Mouse (Mus musculus) layer of hippocampus, adult 11-12 months (tissue): ENCODE results near the gene Gm17334.

Source experiments
- DNase-seq: peaks from one replicate; pipeline ENCODE4 v3.0.0; 2022; ENCODE audit warnings: low spot score

Gene Gm17334

DNA sequence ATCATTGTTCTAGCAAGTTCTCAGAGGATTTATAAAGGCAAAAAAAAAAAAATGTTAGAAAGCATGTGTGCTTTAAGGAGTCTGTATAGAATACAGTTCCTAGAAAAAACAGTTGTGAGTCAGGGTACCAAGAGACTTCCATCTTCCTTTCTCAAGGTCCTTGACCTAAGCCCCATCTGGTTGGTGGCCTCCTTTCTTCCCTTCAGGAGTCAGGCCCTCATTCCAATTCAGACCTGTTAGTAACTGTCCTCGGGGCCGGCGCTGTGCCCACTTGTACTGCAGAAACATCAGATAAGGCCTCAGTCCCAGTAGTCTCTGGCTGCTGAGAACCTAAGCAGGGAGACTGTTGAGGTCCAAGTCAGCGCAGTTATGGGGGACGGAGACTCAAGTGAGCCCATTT lies at the start of gene Gm17334:
Gene Gm17334 (minus strand): TSS at position 101 of the 400 bp plus-strand sequence.
- no peak for DNase-seq

DNA sequence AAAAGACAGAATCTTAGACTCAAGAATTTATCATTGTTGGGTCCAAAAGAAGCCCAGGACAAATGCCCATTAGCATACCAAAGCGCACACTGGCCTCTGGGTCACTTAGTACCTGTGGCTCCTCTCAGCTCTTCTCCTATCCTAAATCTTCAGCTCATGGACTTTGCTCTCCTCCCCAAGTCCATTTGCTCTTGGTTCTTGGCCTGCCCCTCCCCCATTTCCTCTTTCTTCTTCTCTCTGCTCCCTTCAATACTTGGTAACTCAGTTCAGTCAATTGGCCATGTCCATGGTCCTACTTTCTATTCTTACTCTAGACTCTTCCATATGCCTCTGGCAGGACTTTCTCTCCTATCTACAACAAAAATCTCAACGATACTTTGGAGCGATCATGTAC lies 49.0 kb upstream of the Gm17334 start:
- no peak for DNase-seq

- DNase-seq: no peak
These were observed 48.4 kb upstream of the Gm17334 start for GRCm38 (mm10) chr11:53821230-53821944.

DNA sequence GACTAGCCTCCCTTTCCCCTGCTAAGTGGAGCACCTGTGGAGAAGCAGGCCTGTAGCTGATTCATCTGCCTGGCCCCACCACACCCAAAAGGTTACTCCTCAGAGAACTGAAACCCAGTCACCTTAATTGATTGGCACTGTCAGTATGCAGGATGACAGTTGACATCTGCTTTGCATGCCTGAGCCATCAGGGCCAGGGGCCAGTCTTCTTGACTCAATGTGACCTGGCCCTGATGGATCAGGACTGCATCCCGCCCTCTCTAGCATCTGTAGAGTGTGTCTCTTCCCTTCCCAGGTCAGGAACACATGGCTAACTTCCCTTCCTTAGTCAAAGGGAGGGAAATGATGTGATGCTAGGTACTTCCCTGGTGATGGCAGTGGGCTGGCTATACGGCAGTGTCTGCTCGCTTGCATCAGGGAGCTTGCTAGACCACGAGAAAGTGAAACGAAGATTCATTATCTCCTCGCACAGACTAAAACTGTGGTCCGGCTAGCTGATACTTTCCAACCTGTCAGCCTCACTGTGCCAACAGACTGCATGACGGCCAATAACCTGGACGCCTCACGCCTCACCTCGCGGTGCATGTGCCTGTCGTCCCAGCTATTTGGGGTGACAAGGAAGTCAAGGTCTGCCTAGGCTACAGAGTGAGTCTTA lies 47.7 kb upstream of the Gm17334 start:
- DNase-seq: no peak

DNA sequence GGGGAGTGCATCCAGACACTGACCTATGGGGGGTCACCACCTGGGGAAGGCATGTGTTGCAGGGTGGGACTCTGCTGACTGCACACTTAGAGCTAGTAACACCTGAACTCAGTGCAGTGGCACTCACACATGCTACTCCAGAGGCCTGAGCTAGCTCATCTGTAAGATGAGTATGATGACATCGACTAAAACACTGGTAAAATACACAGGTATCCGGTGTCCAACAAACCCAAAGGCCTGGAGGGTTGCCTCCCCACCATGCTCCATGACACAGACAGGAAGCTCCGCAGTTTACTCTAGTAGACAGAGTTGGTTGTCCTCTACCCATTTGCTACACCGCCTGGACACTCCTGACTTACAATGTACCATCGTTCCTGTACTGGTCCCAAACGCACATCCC lies 46.5 kb upstream of the Gm17334 start:
- DNase-seq: no peak

DNA sequence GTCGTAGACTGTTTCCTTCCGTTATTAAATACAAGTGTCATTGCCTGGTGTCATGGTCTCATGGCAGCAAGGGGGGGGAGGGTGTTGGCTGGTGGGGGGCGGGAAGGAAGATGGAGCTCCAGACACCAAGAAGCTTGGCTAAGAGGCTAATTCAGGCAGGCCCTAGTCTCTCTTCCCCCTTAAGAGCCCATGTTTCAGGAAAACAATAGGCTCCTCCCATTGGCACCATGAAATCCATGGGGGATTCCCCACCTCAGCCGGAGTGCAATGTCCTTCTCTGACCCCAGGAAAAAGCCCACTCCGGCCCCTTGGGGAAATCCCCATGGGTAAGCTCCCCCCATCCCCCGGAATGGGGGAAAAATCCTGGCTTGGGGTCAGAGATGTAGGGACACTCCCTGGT lies 45.8 kb upstream of the Gm17334 start:
- DNase-seq: no peak

DNA sequence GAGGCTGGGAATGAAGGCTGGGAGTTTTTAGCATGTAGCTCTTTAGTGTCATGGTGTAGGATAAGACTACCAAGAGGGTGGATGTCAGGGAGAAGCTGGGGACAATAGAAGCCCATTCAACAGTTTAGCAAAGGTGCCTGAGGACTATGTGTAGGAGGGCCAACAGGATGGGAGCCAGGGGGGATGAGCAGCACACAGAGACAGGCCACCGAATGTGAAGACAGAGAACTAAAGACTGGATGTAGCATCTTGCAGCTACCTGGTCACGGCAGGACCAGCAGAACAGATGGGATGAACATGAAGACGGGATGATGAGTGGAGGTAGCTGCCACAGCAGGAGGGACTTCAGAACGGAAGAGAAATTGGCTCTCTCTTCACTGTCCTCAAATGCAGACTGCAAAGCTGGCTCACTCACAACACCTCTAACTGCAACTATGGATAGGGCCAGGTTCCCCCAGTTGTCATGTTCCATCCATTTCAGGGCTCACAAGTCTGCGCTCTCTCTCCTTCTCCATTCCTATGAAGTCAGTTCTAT lies 43.9 kb upstream of the Gm17334 start:
- DNase-seq: no peak

DNA sequence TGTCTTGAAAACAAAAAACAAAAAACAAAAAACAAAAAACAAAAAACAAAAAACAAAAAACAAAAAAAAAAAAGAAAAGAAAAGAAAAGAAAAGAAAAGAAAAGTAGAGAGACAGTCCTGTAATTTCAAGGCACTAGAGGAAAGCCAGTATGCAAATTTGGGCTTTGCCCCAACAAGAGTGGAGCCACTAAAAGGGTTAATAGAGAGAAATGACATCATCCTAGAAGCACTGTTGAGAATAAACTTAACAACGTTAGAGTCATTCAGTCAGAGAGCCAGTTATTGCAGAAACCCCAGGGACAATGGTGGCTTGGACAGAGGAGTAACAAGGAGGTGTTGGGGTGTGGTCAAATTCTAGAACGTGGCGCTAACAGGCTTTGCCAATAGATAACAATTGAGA lies 41.8 kb upstream of the Gm17334 start:
- no peak for DNase-seq

DNA sequence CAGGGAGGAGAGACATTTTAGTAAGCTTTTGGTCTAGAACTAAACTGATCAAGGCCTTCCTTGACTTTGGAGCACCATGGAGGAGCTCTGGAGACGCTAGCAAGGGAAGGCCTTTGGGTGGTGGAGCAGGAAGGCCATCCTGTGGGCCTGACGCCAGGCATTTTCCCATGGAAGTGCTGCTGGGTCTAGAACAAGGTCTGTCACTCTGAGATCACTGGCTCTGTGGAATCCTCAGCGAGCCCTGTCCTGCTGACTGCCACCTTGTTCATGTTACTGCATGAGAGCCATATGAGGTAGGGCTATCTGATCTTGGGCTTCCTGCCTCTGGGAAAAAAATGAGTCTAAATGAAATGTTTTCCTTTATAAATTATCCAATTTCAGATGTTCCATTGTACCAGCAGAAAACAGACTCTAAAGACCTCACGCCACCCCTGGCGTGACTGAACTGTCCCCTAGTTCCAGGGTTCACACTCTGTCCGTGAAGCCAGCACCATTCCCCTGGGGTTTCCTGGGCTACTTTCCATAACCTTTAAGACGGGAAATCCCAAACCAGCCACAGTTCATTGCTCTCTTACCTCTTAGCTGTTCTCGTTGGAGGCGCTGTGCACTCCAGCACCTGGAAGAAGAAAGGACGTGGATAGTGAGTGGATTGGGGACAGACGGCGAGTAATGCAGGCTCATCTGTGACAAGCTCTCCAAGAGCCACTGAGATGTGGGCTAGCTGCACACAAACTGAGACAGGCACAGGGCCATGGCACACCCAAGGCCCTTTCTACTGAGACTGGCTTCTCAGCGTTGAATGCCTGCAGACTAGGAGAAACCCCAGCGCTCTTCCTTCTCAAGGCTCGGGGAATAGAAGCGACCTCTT lies 40.2 kb upstream of the Gm17334 start:
- DNase-seq: no peak

DNA sequence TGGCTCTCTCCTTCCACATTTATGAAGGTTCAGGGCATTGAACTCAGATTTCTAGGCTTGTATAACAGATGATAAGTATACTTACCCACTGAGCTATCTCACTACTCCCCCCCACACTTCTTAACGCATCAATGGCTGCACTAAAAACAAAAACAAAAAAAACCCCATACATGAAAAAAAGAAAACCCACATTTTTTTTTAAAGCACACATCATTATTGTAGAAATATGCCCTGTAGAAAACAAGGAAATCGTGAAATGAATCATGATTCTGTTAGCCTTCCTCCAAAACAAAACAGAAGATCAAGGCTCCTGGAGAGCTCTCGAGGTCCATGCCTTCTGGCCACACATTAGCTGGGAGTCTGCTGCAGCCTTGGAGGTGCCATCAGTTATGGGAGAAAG lies 38.3 kb upstream of the Gm17334 start:
- no peak for DNase-seq

GRCm38 (mm10) chr11:53810749-53811148 lies 37.8 kb upstream of the Gm17334 start:
- DNase-seq: no peak

DNA sequence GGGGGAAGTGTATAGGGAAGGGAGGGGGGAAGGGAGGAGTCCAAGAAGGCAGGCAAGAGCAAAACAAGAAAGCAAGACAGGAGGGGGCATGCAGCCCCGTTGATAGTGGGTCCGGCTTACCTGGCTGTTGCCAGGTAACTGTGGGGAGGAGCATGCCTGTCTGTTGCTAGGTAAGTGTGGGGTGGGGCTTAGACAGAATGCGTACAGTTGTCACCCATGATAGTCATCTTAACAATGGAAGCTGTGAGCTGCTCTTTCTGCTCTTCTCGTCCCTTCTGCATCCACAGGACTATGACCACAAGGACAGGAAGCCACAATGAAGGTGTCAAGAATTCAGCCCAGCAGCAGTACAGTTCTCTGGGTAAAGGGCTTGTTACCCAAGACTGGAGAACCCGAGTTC lies 37.2 kb upstream of the Gm17334 start:
- DNase-seq: no peak

DNA sequence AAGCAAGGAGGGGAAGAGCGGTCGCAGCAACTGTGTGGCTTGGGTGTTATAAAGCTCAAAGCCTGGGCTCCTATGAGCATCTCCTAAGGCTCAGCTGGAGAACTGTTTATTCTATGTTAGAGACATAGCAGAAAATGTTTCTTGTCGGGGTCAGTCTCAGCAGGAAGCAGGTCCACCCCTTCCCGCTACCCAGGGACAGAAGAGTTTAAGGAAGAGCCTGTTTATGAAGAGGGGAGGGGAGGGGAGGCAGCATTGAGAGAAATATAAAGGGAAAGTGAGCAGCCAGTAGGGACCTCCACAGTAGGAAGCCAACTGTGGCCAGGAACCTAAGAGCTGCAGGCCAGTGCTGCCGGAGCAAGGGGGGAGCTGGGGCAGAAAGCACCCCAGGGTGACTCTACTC lies 36.4 kb upstream of the Gm17334 start:
- no peak for DNase-seq

- DNase-seq: no peak
These were observed 32.8 kb upstream of the Gm17334 start for GRCm38 (mm10) chr11:53805786-53806185.

DNA sequence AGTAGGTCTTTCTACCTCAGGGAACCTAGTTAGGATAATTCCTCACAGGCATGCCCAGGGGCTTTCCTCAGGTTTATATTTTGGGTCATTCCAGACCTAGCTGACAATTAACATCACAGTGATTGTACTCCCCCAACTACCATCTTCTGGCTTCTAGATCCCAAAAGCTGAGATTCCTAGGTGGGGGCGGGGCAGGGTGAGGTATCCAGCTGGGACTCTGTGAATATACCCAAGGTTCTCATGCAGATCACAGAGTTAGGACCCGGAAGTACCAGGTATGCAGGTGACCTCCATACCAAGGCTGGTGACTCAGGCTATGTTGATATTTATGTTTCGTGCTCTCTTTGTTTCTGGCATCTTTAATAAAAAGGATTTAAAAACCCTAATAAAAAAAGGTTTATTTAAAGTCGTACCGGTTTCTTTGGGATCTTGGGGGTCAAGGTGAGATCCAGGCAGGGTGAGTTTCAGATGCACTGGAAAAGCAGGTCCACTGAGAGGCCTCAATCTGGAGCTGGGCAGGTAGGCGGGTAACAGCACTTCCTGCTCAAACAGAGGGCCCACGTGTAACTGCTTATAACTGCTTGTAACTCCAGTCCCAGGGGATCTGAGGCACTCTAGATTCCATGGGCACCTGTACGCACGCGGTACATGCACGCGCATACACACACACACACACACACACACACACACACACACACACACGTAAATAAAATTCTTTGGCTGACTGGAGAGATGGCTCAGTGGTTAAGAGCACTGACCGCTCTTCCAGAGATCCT lies 31.8 kb upstream of the Gm17334 start:
- DNase-seq: no peak

- no peak for DNase-seq
These were observed 30.5 kb upstream of the Gm17334 start for GRCm38 (mm10) chr11:53803494-53803893.

DNA sequence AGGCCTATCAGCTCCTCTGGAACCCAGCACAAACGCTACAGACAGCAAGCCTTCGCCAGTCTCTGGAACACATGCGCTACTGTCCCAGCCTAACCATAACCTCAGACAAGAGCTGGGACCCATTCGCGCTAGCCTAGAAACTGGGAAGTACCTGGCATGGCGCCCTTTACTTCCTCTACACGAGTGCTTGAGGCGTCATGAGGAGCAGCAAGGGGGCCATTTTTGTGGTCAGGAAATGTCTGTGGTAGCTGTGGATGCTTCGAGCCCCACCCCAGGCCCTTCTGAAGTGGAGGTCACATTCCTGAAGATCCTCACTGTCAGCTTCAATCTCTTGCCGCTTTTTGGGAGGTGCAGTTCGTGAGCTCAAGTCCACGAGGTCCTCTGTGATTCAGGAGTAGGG lies 30.1 kb upstream of the Gm17334 start:
- DNase-seq: no peak

GRCm38 (mm10) chr11:53800975-53801374 lies 28.0 kb upstream of the Gm17334 start:
- no peak for DNase-seq

GRCm38 (mm10) chr11:53800036-53800435 lies 27.0 kb upstream of the Gm17334 start:
- no peak for DNase-seq

DNA sequence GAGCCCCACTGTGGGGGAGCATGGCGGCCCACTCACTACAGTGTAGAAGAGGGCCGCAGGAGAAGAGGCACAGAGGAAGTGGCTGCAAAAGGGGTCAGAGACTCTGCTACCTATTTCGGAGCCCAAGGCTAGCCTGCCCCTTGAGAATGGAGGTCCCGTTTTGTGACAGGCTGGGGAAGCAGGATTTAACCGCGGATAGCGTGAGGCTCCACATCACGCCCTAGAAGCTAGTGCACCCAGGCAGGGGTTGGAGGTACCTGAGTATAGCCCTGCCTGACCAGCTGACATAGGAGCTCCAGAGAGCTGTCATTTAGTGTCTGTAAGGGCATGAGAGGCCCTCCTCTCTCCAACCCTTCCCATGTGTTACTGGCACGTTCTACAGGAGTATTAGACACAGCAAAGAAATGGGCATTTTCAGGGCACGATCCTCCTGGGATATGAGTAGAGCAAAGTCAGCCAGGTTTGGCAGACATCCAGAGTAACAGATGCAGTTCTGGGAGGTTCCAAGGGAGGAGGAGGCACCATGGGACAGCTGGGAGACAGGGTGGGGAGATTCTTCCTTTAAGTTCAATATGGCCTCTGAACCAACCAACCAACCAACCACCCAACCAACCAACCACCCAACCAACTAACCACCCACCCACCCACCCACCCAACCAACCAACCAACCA lies 25.2 kb upstream of the Gm17334 start:
- no peak for DNase-seq

GRCm38 (mm10) chr11:53797386-53797920 lies 24.5 kb upstream of the Gm17334 start:
- DNase-seq: no peak
